Mouse (Mus musculus) liver, adult 2 months (tissue): ENCODE measurements around the gene Anxa6. TPM values are rescaled to one million over a fixed set of nuclear protein-coding genes. Genes with fewer than 3 reads are reported as not detected.

Experiments
- DNase-seq: peaks from one replicate; pipeline ENCODE4 v3.0.0-alpha.2; 2011; ENCODE audit warnings: low read depth, low spot score; ENCODE audit errors: extremely low read depth
- H3K27ac ChIP-seq: fragments of 200-500 bp; replicated peaks from 2 replicates; pipeline ENCODE4 v1.5.1; 2012; ENCODE audit warnings: low read depth, mild to moderate bottlenecking, control low read depth, inconsistent platforms, low read length; ENCODE audit not compliant: insufficient read depth
- H3K27me3 ChIP-seq: fragments of 200-500 bp; 2 replicates; pipeline ENCODE4 v1.6.1; 2012; ENCODE audit warnings: mild to moderate bottlenecking, moderate library complexity, low read length, inconsistent platforms; ENCODE audit not compliant: control insufficient read depth, insufficient read depth
- H3K36me3 ChIP-seq: fragments of 200-500 bp; 2 replicates; pipeline ENCODE4 v1.6.1; 2012; ENCODE audit warnings: low read length, inconsistent platforms; ENCODE audit not compliant: control insufficient read depth, insufficient read depth
- H3K4me1 ChIP-seq: fragments of 200-500 bp; 2 replicates; pipeline ENCODE4 v1.6.1; 2011; ENCODE audit warnings: low read length; ENCODE audit not compliant: control insufficient read depth, insufficient read depth
- H3K4me3 ChIP-seq: fragments of 200-500 bp; 2 replicates; pipeline ENCODE4 v1.5.1; 2011; ENCODE audit warnings: low read depth, mild to moderate bottlenecking, control low read depth, low read length, moderate library complexity; ENCODE audit not compliant: insufficient read depth
- H3K79me2 ChIP-seq: fragments of 200-500 bp; 2 replicates; pipeline ENCODE4 v1.6.1; 2012; ENCODE audit warnings: inconsistent platforms, mild to moderate bottlenecking, low read length, moderate library complexity; ENCODE audit not compliant: control insufficient read depth, insufficient read depth
- H3K9ac ChIP-seq: fragments of 200-500 bp; 2 replicates; pipeline ENCODE4 v1.6.1; 2012; ENCODE audit warnings: low read depth, mild to moderate bottlenecking, control low read depth, inconsistent platforms, low read length
- CTCF ChIP-seq: fragments of 200-500 bp; IDR thresholded peaks from 2 replicates; pipeline ENCODE4 v1.5.1; 2011; ENCODE audit warnings: low read depth, low read length, control low read depth
- POLR2A ChIP-seq: fragments of 200-500 bp; IDR thresholded peaks from 2 replicates; pipeline ENCODE4 v1.6.1; 2011; ENCODE audit warnings: low read length, control low read depth; ENCODE audit not compliant: insufficient read depth; ENCODE audit errors: extremely low read depth
- WGBS: fragments of 180-500 bp; shearing (Covaris S2); methylation state at CpG from one replicate; pipeline ENCODE4 v1.1.7; 2018; 5-methylcytosine and 5-hydroxymethylcytosine counted together
- polyA plus RNA-seq: library from polyadenylated mRNA; depleted of rRNA; stranded (reverse); fragments of >200 nt; gene quantifications from 2 replicates; pipeline ENCODE4 v1.2.3, GENCODE M21; 2012
- total RNA-seq: library from RNA; depleted of rRNA; stranded (reverse); fragments of >200 nt; gene quantifications from 2 replicates; pipeline ENCODE4 v1.2.3, GENCODE M21; 2014

The Anxa6 gene
- total and polyA plus RNA-seq, 2 experiments: 91.3 to 111 TPM

- Histone ChIP-seq H3K9ac (no peak overlapping the region), H3K4me3 (no peak overlapping the region), H3K36me3 (no peaks in the 10 kb centered on the region; the same call in 1 of the 2 replicates), H3K79me2 (peaks cover 13% of the 10 kb centered on the region; the same call in 1 of the 2 replicates), H3K27me3 (no peaks in the 10 kb centered on the region), H3K27ac (no peak overlapping the region; the same call in 1 of the 2 replicates), H3K4me1 (peaks cover 29% of the 10 kb centered on the region)
- WGBS: 34% methylated on average over 6 of the region's 6 CpGs
- no peak for TF ChIP-seq POLR2A
- TF ChIP-seq CTCF: no peak
- peak; percentile 43 for DNase-seq
These were observed 11.4 kb downstream of the Anxa6 start for GRCm38 (mm10) chr11:55021859-55022258.

- DNase-seq: no peak
- Histone ChIP-seq H3K4me3 (no peak overlapping the region), H3K27ac (no peak overlapping the region; the same call in 1 of the 2 replicates), H3K79me2 (peaks cover 11% of the 10 kb centered on the region; the same call in 1 of the 2 replicates), H3K36me3 (no peaks in the 10 kb centered on the region; the same call in 1 of the 2 replicates), H3K4me1 (peaks cover 26% of the 10 kb centered on the region), H3K27me3 (no peaks in the 10 kb centered on the region), H3K9ac (no peak overlapping the region)
- TF ChIP-seq CTCF: no peak
- no peak for TF ChIP-seq POLR2A
These were observed 11.8 kb downstream of the Anxa6 start for GRCm38 (mm10) chr11:55021458-55021857.

DNA sequence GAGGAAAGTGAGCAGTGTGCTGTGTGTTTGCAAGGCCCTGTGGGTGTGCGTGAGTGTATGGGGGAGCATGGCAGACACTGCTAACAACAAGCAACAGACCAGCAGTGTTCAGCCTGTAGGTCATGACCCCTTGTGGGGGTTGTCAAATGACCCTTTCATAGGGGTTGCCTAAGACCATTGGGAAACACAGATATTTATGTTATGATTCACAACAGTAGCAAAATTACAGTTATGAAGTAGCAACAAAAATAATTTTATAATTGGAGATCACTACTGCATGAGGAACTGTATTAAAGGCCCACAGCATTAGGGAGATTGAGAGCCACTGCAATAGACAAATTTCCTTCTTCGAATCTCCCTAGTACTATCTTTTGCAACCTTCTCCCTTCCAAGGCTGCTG lies 13.5 kb downstream of the Anxa6 start:
- H3K36me3 ChIP-seq: peaks cover 2% of the 10 kb centered on the region; the same call in 1 of the 2 replicates
- WGBS: 65% methylated on average over 2 of the region's 2 CpGs
- DNase-seq: no peak
- H3K9ac ChIP-seq: no peak overlapping the region
- H3K4me1 ChIP-seq: peaks cover 24% of the 10 kb centered on the region
- H3K4me3 ChIP-seq: no peak overlapping the region
- H3K27ac ChIP-seq: no peak overlapping the region
- peaks cover 8% of the 10 kb centered on the region; the same call in 1 of the 2 replicates for H3K79me2 ChIP-seq
- TF ChIP-seq POLR2A (no peak), CTCF (no peak)
- no peaks in the 10 kb centered on the region for H3K27me3 ChIP-seq

- Histone ChIP-seq H3K36me3 (peaks cover 2% of the 10 kb centered on the region; the same call in 1 of the 2 replicates), H3K27ac (no peak overlapping the region), H3K27me3 (no peaks in the 10 kb centered on the region), H3K79me2 (peaks cover 8% of the 10 kb centered on the region; the same call in 1 of the 2 replicates), H3K4me3 (no peak overlapping the region), H3K9ac (no peak overlapping the region), H3K4me1 (peaks cover 29% of the 10 kb centered on the region)
- DNase-seq: no peak
- WGBS: 79% methylated on average over 6 of the region's 6 CpGs
- no peak for TF ChIP-seq POLR2A
- TF ChIP-seq CTCF: no peak
These were observed 15.2 kb downstream of the Anxa6 start for GRCm38 (mm10) chr11:55018034-55018433.

- peaks cover 22% of the 10 kb centered on the region for H3K4me1 ChIP-seq
- TF ChIP-seq CTCF: no peak
- TF ChIP-seq POLR2A: no peak
- no peaks in the 10 kb centered on the region for H3K27me3 ChIP-seq
- WGBS: 95% methylated on average over 2 of the region's 2 CpGs
- no peak for DNase-seq
- peaks cover 7% of the 10 kb centered on the region; the same call in 1 of the 2 replicates for H3K79me2 ChIP-seq
- no peak overlapping the region for H3K4me3 ChIP-seq
- H3K36me3 ChIP-seq: peaks cover 4% of the 10 kb centered on the region
- no peak overlapping the region for H3K27ac ChIP-seq
- H3K9ac ChIP-seq: no peak overlapping the region
These were observed 16.0 kb downstream of the Anxa6 start for GRCm38 (mm10) chr11:55017201-55017600.

DNA sequence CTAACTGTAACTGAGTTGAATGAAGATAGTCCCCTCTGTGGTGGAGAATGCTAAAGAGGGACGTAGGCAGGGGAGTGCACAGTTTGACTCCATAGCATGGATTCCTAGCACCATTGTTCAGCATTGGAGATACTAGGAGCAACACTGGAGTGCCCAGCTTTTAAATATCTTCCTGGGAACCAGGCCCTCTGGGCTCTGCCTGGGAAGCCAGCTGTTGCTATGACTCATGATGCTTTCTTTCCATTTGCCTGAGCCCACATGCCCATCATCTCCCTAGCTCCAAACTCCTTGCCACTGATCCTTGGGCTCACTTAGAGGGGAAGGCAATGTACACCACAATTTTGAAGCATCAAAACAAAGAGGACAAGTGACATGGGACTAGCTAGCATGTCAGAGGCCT lies 16.5 kb downstream of the Anxa6 start:
- 0 out of 2 replicates have a peak, but pooled peaks cover 4% of the 10 kb centered on the region for H3K79me2 ChIP-seq
- H3K36me3 ChIP-seq: peaks cover 7% of the 10 kb centered on the region
- 67% methylated on average over 1 of the region's 1 CpGs for WGBS
- TF ChIP-seq CTCF (no peak), POLR2A (no peak)
- no peak for DNase-seq
- no peak overlapping the region for H3K27ac ChIP-seq
- peaks cover 18% of the 10 kb centered on the region for H3K4me1 ChIP-seq
- no peak overlapping the region for H3K4me3 ChIP-seq
- H3K9ac ChIP-seq: no peak overlapping the region
- no peaks in the 10 kb centered on the region for H3K27me3 ChIP-seq
